Mouse (Mus musculus) right cerebral cortex, adult 2 months (tissue): ENCODE measurements around the gene Igf2bp1.
"Not testable (repeated sequence)": the region's sequence is repeated elsewhere in the genome, so short reads cannot be mapped to it uniquely, and the experiment has no call there.

Experiments
- DNase-seq, 2 experiments: peaks; one replicate each; pipeline ENCODE4 v3.0.0; 2021 to 2022; ENCODE audit warnings: low spot score in 2 of 2

Igf2bp1 gene

DNA sequence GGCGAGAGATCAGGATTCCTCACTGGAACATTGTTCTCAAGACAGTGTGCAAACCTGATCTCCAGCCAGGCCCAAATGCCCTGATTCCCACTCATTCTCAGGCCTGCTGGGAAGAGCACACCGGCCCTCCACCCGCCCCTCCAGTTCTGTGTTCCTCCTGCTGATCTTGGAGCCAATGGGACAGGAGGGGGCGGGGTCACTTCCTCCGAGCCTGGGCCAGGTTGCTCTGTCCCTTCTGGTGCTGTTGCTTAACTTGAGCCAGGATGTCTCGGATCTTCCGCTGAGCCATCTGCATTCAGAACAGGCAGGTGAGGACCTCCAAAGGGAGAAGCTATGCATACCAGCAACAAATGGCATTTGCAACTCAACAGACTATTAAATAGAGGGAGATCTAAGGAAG is 42.4 kb downstream of the Igf2bp1 start:
- no peak for DNase-seq

DNA sequence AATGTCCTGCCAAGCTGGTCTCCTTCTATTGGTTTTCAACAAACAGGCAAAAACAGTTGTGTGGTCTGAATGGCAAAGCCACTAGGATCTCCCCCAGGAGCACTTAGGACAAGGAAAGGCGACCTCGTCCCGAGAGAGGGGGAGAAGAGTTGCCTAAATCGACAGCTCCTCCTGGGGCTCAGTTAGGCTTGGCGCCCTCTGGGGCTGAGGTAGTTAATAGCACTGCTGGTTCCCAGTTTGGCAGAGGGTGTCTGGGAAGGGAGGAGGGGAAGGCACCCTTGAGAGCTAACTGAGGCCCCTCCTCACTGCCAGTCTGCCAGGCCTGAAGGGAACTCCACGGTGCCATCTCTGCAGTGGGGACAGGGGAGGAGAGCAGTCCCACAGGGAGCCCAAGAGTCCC is 46.6 kb downstream of the Igf2bp1 start:
- DNase-seq = no peak

DNA sequence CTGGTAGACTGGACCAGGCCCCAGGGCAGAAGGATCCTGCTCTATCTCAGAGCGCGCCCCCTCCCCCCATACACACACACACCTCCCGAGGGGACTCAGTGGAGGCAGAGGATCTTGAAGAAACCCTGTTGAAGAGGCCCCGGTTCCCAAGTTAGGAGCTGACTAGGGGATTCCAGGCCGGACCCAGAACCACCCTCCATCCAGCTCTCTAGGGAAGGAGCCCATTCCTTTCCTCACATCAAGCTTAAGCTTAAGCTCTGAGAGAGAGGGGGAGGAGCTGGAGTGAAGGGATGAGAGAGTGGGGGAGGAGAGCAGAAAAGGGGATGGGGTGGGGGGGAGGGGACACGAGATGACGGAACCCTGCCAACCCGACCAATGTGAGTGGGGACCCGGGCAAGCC is 47.5 kb downstream of the Igf2bp1 start:
- no peak for DNase-seq

DNA sequence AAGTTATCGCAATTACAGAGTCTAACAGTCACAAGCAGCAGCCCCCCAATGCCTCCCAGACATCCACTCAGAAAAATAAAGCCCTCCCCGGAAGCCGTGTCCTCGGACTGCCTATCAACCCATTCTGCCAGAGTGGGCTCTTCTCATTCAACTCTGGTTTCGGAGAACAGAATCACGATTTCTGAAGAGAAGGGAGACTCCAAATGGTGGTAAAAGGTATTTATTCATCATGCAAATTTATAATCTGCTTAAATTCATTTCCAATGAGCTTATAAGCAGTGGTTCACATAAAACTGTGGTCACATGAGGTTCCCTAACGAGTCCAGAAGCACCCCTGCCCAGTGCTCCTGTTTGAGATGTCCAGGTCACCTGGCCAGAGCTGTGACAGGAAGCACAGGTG is 48.3 kb downstream of the Igf2bp1 start:
- DNase-seq = no peak

DNA sequence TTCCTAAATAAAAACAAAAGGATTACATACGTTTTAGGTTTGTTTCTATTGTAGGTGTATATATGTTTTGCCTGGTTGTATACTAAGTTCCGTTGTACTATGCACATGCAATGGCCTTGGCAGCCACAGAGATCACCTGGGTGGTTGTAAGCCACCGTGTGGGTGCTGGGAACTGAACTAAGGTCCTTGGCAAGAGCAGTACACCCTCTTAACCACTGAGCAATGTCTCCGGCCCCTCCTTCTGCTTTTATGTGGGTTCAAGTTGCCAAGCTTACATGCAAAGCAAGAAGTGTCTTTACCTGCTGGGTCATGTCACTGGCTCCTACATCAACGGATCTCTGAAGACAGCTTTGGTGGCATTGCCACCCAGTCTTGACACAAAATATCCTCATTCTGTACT is 52.4 kb downstream of the Igf2bp1 start:
- no peak for DNase-seq

DNA sequence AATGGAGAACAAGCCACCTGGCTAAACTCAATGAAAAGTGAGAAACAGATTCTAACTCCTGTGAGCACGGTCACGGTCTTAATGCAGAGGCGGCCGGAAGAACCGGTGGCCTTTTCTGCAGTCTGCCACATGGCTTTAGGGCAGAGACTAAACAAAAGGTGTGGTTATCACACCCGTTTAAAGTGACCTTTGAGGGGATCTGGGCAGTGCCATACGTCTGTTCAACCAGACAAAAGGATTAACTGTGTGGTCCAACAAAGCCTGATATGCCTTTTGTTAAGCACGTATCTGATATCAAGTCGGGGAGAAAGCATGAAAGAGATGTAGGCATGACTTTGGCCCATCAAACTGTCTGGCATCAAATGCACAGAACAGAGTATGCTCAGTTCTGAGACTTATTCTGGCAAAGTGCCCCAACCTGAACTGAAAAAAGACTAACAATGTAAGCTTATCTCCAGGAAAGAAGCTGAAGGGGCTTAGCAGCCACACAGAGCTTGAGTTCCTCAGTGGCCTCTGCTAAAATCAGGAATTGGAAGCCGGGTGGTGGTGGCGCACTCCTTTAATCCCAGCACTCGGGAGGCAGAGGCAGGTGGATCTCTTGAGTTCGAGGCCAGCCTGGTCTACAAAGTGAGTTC is 59.8 kb downstream of the Igf2bp1 start:
- no peak for DNase-seq

DNA sequence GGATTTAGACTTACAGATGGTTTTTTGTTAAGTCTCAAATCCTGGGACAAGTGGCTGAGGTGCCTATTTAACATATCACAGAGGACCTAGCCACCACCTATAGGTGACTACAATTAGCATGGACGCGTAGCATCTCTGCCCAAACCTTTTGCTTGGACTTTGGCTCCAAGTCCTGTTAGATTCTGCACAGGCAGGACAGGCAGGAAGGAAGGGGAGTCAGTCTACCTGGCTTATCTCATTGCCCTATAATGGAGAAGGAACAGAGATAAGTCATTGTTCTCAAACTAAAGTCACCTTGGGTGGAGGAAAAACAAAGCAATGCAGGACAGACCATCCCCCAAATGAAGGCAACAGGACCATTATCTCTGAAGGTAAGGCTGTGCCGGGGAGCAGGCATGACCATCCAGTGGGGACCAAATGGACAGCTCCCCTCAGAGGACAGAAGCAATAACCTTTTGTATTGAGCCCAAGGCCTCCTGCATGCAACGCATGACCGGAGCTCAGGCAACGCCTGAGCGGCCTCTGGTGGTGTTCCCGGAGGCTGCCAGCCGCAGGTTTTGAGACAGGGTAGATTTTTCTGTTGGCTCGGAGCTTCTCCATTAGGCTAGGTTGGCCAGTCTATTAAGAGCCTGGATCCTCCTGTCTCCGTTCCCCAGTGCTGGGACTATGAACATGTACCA is 65.8 kb downstream of the Igf2bp1 start:
- DNase-seq = no peak

DNA sequence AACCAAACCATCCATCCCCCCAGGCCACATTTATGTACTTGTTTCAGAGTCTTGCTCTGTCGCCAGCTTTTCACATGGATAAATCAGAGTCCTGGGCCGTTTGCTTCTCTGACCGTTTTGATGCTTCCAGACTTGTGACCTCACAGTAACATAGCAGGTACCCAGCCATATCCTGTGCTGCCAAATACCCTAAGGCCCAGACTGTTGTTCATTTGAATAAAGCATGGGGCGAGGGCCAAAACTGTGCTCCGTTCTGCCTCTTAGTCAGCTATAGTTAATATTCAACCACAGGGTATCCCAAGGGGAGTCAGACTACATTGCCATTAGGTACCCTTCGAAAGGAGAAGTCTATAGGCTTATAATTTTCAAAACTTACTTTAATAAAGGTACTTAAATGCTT is 69.3 kb downstream of the Igf2bp1 start:
- no peak for DNase-seq

DNA sequence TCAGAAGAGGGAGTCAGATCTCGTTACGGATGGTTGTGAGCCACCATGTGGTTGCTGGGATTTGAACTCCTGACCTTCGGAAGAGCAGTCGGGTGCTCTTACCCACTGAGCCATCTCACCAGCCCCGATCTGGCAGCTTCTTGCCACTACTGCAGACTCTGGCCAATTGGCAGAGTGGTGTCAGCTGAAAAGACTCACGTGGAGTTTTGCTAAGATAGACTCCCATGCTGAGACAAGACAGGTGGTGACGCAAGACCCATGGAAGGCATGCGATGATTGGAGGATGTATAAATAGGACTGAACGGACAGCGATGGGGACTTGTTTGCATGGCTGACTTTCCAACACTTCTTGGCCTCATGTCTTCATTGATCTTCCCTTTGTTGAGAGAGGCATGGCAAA is 73.6 kb downstream of the Igf2bp1 start:
- DNase-seq = not testable (repeated sequence)

DNA sequence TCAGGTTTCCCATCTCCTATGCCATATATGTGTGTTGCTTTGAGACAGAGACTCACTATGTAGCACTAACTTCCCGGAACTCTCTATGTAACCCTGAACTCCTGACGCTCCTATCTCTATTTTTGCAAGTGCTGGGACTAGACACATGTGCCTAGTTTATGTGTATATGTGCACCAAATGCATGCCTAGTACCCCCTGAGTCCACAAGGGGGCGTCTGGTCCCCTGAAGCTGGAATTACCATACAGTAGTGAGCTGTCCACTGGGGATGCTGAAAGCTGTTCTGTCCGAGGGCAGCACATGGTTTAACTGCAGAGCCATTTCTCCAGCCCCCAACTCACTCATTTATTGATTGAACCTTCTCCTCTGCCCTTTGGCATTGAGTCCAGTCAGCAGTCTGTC is 79.3 kb downstream of the Igf2bp1 start:
- DNase-seq = no peak

DNA sequence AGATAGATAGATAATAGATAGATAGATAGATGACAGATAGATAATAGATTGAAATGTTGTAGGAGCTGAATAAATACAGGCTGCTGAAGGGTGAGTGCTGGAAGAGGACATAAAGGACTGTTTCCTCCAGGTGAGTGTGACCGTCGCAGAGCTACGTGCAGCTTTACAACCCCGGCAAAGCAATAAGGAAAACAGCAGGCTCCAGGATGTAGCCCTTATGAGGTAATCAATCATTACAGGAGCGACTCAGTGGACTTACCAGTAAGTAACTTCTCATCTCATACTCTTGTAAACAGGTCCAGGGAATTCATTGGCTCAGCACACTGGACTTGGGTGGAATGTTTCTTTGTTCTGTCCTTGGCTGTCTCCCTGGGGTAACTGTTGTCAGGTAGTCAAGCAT is 79.8 kb downstream of the Igf2bp1 start:
- no peak for DNase-seq

DNA sequence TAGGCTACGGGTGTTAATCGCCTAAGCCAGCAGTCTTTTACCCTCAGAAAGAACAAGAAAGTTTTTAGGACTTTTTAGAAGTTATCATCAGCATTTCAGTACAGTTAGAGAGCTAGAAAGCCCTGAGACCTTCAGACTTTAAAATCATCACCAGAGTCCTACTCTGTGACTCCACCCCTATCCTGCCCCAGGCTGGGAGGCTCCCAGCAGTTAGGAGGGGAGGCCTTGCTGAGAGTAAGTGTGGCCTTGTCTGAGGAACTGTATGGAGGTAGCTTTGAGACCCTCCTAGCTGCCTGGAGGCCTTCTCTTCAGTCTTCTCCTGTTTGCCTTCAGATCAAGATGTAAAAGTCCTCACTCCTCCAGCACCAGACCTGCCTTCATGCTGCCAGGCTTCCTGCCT is 81.5 kb downstream of the Igf2bp1 start:
- no peak for DNase-seq

DNA sequence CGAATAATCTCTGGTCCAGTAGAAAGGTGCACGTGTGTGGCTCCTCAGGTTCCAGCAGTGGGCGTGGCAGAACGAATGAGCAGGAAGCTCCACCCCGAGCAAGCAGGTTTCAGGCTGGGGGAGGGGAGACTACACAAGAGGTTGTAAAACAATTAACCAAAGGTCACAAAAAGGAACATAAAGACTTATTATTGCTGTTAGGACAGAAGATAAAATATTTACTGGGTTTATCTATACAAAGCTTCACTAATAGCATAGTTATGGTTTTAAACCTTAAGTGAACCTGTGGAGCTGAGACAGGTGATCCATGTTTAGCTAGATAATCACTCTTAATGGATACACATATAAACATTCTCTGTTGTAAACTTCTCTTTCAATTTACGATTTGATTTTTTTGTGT is 82.3 kb downstream of the Igf2bp1 start:
- not testable (repeated sequence) for DNase-seq

DNA sequence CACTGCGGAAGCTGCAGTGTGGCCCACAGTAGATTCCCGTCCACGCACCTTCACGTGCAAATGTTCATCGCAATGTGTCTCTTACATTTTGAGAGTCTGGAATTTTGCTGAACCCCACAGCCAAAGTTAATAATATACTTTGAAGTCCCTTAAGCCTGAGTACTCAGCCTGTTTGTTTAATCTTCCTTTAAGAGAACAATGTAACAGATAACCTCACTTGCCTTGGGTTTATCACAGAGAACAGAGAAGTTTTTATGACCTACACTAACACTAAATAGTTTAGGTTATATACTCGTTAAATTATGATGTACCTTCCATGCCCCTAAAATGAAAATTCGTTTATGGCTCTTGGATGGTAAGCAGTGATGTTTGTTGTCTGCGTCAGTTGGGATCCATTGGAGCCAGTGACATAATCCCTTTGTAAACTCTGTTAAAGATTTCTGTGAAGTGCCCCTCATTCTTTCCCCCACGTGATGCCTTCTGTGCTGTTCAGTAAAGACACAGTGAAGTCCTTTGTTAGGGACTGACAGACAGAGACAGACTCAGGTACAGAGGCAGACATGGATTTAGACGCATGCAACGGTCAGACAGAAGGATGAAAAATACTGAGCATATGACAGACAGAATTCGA is 83.6 kb downstream of the Igf2bp1 start:
- no peak for DNase-seq

DNA sequence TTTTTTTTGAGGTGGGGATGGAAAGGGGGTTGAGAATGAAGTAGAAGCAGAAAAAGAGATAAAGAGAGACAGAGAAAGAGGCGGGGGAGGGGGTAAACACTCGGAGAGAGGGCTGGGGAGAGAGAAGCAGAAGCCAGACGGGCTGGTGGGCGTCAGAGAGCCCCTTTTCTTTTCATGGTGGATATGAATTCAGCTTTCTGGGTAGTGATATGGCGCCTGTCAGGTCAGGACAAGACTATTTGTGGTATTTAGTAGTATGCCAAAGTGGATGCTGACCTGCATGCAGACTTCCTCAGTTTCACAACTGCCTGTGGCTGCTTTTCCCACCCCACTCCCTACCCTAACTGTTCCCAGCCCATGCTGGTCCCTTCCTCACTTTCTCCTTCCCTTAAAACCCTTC is 89.3 kb downstream of the Igf2bp1 start:
- DNase-seq = no peak

DNA sequence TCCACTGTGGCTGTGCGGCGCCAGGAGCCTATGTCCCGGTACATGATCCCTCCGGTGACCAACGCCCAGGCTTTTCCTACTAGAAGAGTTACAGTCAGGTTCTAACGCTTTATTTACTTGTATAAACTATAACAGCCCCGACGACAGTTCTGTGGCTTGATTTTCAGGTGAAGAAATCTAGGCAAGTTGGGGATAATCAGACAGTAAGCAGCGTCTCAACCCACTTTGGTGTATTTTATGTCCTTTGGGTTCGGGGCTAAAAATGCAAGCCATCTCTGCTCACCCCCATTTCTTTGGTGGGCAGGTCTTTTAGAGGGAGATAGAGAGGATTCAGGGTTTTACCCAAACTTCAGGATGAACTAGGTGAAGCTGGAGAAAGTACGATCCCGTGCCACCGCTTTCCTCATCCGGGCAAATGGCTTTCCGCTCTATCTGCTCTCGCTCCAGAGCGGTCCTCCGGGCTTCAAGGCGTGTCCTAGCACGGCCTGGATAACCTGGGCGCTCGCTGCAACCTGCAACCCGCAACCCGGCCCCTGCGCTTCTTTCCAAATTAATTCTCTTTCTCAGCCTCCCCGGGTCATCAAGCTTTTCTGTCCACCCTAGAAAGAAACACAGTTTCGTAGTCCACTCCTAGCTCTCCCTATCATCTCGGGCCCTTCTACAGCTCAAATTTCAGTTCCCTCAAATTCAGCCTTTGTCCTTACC is 90.6 kb downstream of the Igf2bp1 start:
- DNase-seq = peak in 1 of 2 experiments; percentile 9

DNA sequence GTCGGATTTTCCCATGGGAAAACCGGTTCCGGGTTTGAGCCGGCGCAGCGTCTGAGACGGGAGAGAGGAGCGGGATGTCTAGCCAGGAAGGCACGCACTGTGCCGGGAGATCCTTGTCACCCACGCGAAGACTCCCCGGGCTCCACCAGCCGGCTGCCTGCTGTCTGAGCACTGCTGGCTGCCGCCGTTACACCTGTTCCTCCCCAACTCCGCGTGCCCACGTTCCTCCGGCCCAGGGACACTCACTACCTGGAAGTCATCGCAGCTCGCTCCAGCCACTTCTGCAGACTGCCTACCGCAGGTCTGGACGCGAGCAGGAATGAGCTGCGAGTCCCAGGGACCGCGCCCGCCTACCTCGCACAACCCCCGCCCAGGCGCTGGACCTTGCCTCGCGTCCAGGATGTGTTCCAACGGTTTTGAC is 91.2 kb downstream of the Igf2bp1 start, which contains the start of gene B4galnt2:
TSS of gene B4galnt2 (minus strand) at position 321 of the 421 bp plus-strand sequence.
- peak; percentile 17 to 21 for DNase-seq

DNA sequence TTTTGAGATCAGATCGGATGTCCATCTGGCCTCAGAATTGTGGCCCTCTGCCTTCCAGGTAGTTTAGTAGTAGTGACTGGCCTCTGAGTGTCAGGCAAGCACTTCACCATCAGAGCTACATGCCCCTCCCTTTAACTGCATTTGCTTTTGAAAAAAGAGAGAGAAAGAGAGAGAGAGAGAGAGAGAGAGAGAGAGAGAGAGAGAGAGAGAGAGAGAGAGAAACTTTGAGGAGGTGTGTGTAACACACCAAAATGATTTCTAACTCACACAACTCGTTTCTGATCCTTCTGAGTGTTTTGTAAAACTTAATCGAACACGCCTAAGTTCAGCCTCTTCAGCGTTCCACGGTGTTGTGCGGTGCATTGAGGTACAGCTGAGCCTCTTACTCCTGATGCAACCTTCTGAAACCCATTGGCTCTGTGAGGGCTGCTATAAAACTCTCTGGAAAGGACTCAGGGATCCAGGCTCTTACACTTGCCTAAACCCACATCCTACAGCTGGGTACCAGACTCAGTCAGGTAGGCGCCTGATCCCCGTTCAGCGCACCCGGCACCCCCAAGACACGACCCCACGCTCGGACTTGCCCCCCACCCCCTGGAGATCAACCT is 91.7 kb downstream of the Igf2bp1 start:
- DNase-seq = no peak

DNA sequence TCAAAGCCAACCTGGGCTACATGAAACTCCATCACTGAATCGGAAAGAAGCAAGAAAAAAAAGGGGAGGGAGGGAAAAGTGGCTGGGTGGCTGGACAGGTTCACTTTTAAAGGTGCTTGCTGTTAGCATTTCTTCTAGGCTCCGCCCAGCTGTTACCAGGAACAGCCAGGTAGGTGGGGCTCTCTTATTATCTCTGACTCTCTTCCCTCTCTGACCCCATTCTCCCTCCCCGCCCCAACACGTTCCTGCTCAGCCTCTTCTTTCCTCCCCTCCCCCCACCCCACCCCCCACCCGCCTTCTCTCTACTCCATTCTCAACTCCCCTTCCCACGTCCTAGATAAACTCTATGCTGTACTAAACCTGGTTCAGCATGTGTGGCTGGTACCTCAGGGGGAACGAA is 94.2 kb downstream of the Igf2bp1 start:
- no peak for DNase-seq

DNA sequence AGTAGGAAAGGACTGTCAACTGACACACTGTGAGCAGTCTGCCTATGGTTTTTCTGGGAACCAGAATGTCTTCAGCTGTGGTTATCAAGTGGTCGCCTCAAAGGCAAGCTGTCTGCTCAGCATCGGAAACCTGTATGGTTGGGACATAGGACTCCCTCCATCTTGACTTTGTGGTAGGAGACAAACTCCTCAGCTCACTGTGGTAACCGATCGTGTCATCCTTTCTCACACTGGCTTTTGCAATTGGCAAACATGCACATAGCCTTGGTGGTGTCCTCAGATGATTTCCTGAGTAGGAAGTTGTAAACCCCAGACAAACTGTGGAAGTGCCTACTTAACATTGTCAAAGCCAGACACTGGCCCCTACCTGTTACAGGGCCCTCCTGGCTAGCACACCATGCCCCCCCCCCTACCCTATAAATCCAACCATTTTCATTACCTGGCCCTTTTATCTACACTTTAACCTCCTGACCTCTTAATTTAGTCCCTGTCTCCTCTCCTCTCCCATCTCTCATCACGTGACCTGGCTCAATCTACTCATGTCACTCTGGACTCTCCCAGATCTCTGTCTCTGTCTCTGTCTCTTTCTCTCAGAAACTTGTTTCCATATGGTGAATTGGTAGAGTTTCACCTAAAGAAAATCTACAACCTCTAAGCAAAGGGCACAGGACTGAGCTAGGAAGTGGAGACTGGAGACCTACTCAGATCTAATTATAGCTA is 97.8 kb downstream of the Igf2bp1 start:
- no peak for DNase-seq
